Mouse (Mus musculus) testis, adult 2 months (tissue): ENCODE data around the gene Pitpnm1.

ENCODE experiments used
- CTCF ChIP-seq: fragments of 200-500 bp; IDR thresholded peaks from 2 replicates; pipeline ENCODE4 v1.5.1; 2012; ENCODE audit warnings: low read depth, mild to moderate bottlenecking, inconsistent platforms, low read length, moderate library complexity; ENCODE audit not compliant: control insufficient read depth, insufficient read depth, insufficient replicate concordance
- POLR2A ChIP-seq: fragments of 200-500 bp; IDR thresholded peaks from 2 replicates; pipeline ENCODE4 v1.6.1; 2012; ENCODE audit warnings: low read depth, mild to moderate bottlenecking, inconsistent platforms, low read length, moderate library complexity; ENCODE audit not compliant: control insufficient read depth

DNA sequence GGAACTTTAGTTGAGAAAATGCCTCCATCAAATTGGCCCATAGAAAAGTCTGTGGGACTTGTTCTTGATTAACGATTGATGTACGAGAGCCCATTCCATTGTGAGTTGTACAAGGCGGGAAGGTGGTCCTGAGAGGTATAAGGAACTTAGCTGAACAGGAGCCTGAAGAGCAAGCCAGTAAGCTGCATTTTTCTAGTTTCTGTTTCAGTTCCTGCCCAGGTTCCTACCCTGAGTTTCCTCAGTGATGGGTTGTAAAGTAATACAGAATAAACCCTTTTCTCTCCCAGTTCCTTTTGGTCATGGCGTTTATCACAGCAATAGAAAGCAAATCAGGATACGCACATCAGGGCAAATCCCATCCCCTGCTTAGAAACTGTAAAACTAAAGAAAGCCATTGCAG is 38.1 kb downstream of the Pitpnm1 start:
- TF ChIP-seq POLR2A (no peak), CTCF (no peak)
